Mouse (Mus musculus): ENCODE data around the gene Trip6. TPM values are rescaled to one million over a fixed set of nuclear protein-coding genes. Genes with fewer than 3 reads are reported as not detected.

Trip6 gene
- polyA plus RNA-seq (2015; fragmentation: Nextera tagmentation; extraction: Ambion mirVana), result 109 and 110 TPM in 2 replicates

GRCm38 (mm10) chr5:137314193-137315083, at the start of gene Trip6:
Trip6 (minus strand) TSS chr5:137314404.
- Histone ChIP-seq H3K4me1 (peaks cover 37% of the 10 kb centered on the region), H3K4me3 (peak within 1 kb of the TSS; percentile 65), H3K9ac (peak within 1 kb of the TSS; percentile 81), H3K27ac (peak within 1 kb of the TSS; percentile 95), H3K27me3 (no peaks in the 10 kb centered on the region), H3K36me3 (peaks cover 44% of the 10 kb centered on the region), H3K4me2 (peak within 1 kb of the TSS; percentile 88), H3K9me3 (no peaks in the 10 kb centered on the region)
- peak; percentile 95 for ATAC-seq (ENCODE audit: insufficient number of reproducible peaks, low FRiP score, low TSS enrichment, low read depth)
- 13% methylated on average over 30 of the region's 30 CpGs for WGBS

GRCm38 (mm10) chr5:137358382-137358781, 44.2 kb upstream of the Trip6 start:
- ATAC-seq (ENCODE audit: insufficient number of reproducible peaks, low FRiP score, low TSS enrichment, low read depth), result no peak
- H3K4me2 ChIP-seq, result no peak overlapping the region
- 38% methylated on average over 7 of the region's 7 CpGs for WGBS
- no peak overlapping the region for H3K4me3 ChIP-seq
- no peaks in the 10 kb centered on the region for H3K9me3 ChIP-seq
- no peak overlapping the region for H3K9ac ChIP-seq
- H3K4me1 ChIP-seq, result peaks cover 14% of the 10 kb centered on the region
- no peaks in the 10 kb centered on the region for H3K27me3 ChIP-seq
- no peak overlapping the region for H3K27ac ChIP-seq
- peaks cover 92% of the 10 kb centered on the region for H3K36me3 ChIP-seq

GRCm38 (mm10) chr5:137354091-137354490, 39.9 kb upstream of the Trip6 start:
- peaks cover 36% of the 10 kb centered on the region for H3K4me1 ChIP-seq
- peaks cover 51% of the 10 kb centered on the region for H3K36me3 ChIP-seq
- no peak overlapping the region for H3K4me2 ChIP-seq
- no peak overlapping the region for H3K9ac ChIP-seq
- no peak overlapping the region for H3K4me3 ChIP-seq
- no peak overlapping the region for H3K27ac ChIP-seq
- ATAC-seq (ENCODE audit: insufficient number of reproducible peaks, low FRiP score, low TSS enrichment, low read depth), result no peak
- no peaks in the 10 kb centered on the region for H3K27me3 ChIP-seq
- no peaks in the 10 kb centered on the region for H3K9me3 ChIP-seq
- 88% methylated on average over 17 of the region's 17 CpGs for WGBS

- H3K27ac ChIP-seq, result peak overlapping the region; percentile 99
- peaks cover 34% of the 10 kb centered on the region for H3K36me3 ChIP-seq
- 4% methylated on average over 16 of the region's 16 CpGs for WGBS
- H3K4me3 ChIP-seq, result peak overlapping the region; percentile 86
- no peak for ATAC-seq (ENCODE audit: insufficient number of reproducible peaks, low FRiP score, low TSS enrichment, low read depth)
- H3K9ac ChIP-seq, result peak overlapping the region; percentile 87
- H3K27me3 ChIP-seq, result no peaks in the 10 kb centered on the region
- H3K9me3 ChIP-seq, result no peaks in the 10 kb centered on the region
- H3K4me2 ChIP-seq, result peak overlapping the region; percentile 83
- H3K4me1 ChIP-seq, result peaks cover 46% of the 10 kb centered on the region
Measured at GRCm38 (mm10) chr5:137352011-137352975, 38.1 kb upstream of the Trip6 start.

- peaks cover 27% of the 10 kb centered on the region for H3K36me3 ChIP-seq
- H3K4me3 ChIP-seq, result peak overlapping the region; percentile 86
- H3K27me3 ChIP-seq, result no peaks in the 10 kb centered on the region
- peak overlapping the region; percentile 87 for H3K9ac ChIP-seq
- WGBS, result 10% methylated on average over 4 of the region's 4 CpGs
- ATAC-seq (ENCODE audit: insufficient number of reproducible peaks, low FRiP score, low TSS enrichment, low read depth), result no peak
- peaks cover 50% of the 10 kb centered on the region for H3K4me1 ChIP-seq
- peak overlapping the region; percentile 99 for H3K27ac ChIP-seq
- peak overlapping the region; percentile 83 for H3K4me2 ChIP-seq
- no peaks in the 10 kb centered on the region for H3K9me3 ChIP-seq
Measured at GRCm38 (mm10) chr5:137351394-137351793, 37.2 kb upstream of the Trip6 start.

- H3K9me3 ChIP-seq, result no peaks in the 10 kb centered on the region
- peak overlapping the region; percentile 87 for H3K9ac ChIP-seq
- peak overlapping the region; percentile 99 for H3K27ac ChIP-seq
- ATAC-seq (ENCODE audit: insufficient number of reproducible peaks, low FRiP score, low TSS enrichment, low read depth), result no peak
- no peaks in the 10 kb centered on the region for H3K27me3 ChIP-seq
- H3K4me2 ChIP-seq, result peak overlapping the region; percentile 83
- 2% methylated on average over 8 of the region's 8 CpGs for WGBS
- peak overlapping the region; percentile 86 for H3K4me3 ChIP-seq
- peaks cover 24% of the 10 kb centered on the region for H3K36me3 ChIP-seq
- peaks cover 51% of the 10 kb centered on the region for H3K4me1 ChIP-seq
Measured at GRCm38 (mm10) chr5:137351058-137351380, 36.8 kb upstream of the Trip6 start.

- H3K27ac ChIP-seq, result peak overlapping the region; percentile 99
- peak; percentile 78 for ATAC-seq (ENCODE audit: insufficient number of reproducible peaks, low FRiP score, low TSS enrichment, low read depth)
- peak overlapping the region; percentile 87 for H3K9ac ChIP-seq
- H3K4me1 ChIP-seq, result peaks cover 56% of the 10 kb centered on the region
- under 1% methylated on average over 55 of the region's 55 CpGs for WGBS
- H3K4me2 ChIP-seq, result peak overlapping the region; percentile 83
- H3K36me3 ChIP-seq, result peaks cover 18% of the 10 kb centered on the region
- H3K9me3 ChIP-seq, result no peaks in the 10 kb centered on the region
- H3K27me3 ChIP-seq, result no peaks in the 10 kb centered on the region
- peak overlapping the region; percentile 86 for H3K4me3 ChIP-seq
Measured at GRCm38 (mm10) chr5:137350205-137351057, 36.2 kb upstream of the Trip6 start.

GRCm38 (mm10) chr5:137349384-137350204, 35.4 kb upstream of the Trip6 start, which contains the start of gene Ephb4:
Ephb4 (plus strand) TSS chr5:137350109.
- ATAC-seq (ENCODE audit: insufficient number of reproducible peaks, low FRiP score, low TSS enrichment, low read depth), result peak; percentile 98
- Histone ChIP-seq H3K9ac (peak within 1 kb of the TSS; percentile 87), H3K4me3 (peak within 1 kb of the TSS; percentile 86), H3K36me3 (peaks cover 9% of the 10 kb centered on the region), H3K4me2 (peak within 1 kb of the TSS; percentile 83), H3K4me1 (peaks cover 55% of the 10 kb centered on the region), H3K27me3 (no peaks in the 10 kb centered on the region), H3K9me3 (no peaks in the 10 kb centered on the region), H3K27ac (peak within 1 kb of the TSS; percentile 99)
- WGBS, result 0% methylated on average over 31 of the region's 32 CpGs

GRCm38 (mm10) chr5:137348482-137349383, 34.5 kb upstream of the Trip6 start:
- peak overlapping the region; percentile 40 for H3K9ac ChIP-seq
- H3K9me3 ChIP-seq, result no peaks in the 10 kb centered on the region
- peak overlapping the region; percentile 86 for H3K4me3 ChIP-seq
- 2% methylated on average over 33 of the region's 33 CpGs for WGBS
- ATAC-seq (ENCODE audit: insufficient number of reproducible peaks, low FRiP score, low TSS enrichment, low read depth), result no peak
- peaks cover under 1% of the 10 kb centered on the region for H3K36me3 ChIP-seq
- H3K4me1 ChIP-seq, result peaks cover 51% of the 10 kb centered on the region
- H3K27me3 ChIP-seq, result no peaks in the 10 kb centered on the region
- H3K4me2 ChIP-seq, result peak overlapping the region; percentile 83
- H3K27ac ChIP-seq, result peak overlapping the region; percentile 99

- H3K4me2 ChIP-seq, result no peak overlapping the region
- H3K4me3 ChIP-seq, result no peak overlapping the region
- no peaks in the 10 kb centered on the region for H3K27me3 ChIP-seq
- ATAC-seq (ENCODE audit: insufficient number of reproducible peaks, low FRiP score, low TSS enrichment, low read depth), result no peak
- H3K36me3 ChIP-seq, result no peaks in the 10 kb centered on the region; the same call in 1 of the 2 replicates
- H3K27ac ChIP-seq, result peak overlapping the region; percentile 99
- WGBS, result 31% methylated on average over 7 of the region's 7 CpGs
- peaks cover 47% of the 10 kb centered on the region for H3K4me1 ChIP-seq
- no peaks in the 10 kb centered on the region for H3K9me3 ChIP-seq
- H3K9ac ChIP-seq, result no peak overlapping the region
Measured at GRCm38 (mm10) chr5:137347856-137348255, 33.7 kb upstream of the Trip6 start.

All from limb, embryonic 15.5 days (tissue).